25 mouse cellular contexts compared by ENCODE assay signal in the genomic region with DNA sequence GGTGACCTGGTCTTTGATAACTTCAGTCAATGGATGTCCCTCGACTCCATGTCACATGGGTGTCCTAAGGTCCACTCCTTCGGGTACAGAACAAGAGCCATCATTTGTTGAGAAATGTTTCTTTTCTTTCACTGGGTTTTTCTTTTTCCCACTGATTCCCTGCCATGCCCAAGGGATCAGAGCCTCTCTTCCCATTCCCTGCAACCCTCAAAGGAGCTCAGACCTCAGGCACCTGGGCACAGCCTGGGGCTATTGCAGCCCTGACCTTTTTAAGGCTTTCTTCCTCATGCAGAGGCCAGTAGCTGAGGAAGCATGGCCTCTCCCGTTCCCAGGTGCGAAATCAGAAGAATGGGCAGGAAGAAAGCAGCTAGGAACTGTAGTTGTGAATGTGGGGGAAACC. TPM values are rescaled to one million over a fixed set of nuclear protein-coding genes. Genes with fewer than 3 reads are reported as not detected.
"Had no signal": no experiment of that assay in that cellular context is flagged by ENCODE, and none has a peak within 500 bp of the region (broad histone marks: within the 10 kb centered on the region; RNA-seq: fewer than 3 reads in every experiment).

No protein-coding gene starts in this region.

- ATAC-seq: forebrain, postnatal 0 days; hindbrain, embryonic 16.5 days; inflammation-experienced regulatory T-cells, adult 6 months; intestine, embryonic 15.5 days; intestine, postnatal 0 days; liver, embryonic 12.5 days had no signal

- H3K4me2 ChIP-seq: heart, embryonic 11.5 days; hindbrain, embryonic 13.5 days; intestine, embryonic 15.5 days; limb, embryonic 13.5 days; limb, embryonic 15.5 days; liver, embryonic 12.5 days had no signal

- H3K4me1 ChIP-seq: intestine, embryonic 15.5 days; limb, embryonic 13.5 days; limb, embryonic 15.5 days; liver, embryonic 12.5 days had no signal

- H3K9me3 ChIP-seq: hindbrain, embryonic 13.5 days; intestine, embryonic 15.5 days; limb, embryonic 13.5 days; limb, embryonic 15.5 days; liver, embryonic 12.5 days had no signal

- H3K27ac ChIP-seq: heart, adult 2 months; hindbrain, embryonic 13.5 days; intestine, embryonic 15.5 days; layer of hippocampus, adult 2 months; limb, embryonic 13.5 days; limb, embryonic 15.5 days; liver, embryonic 12.5 days had no signal

- DNase-seq: forebrain, postnatal 0 days; gastrocnemius, postnatal 10 days; gastrocnemius, postnatal 25 days; heart, adult 2 months; heart, postnatal 10 days; heart, postnatal 4 days; kidney, adult 18-20 months; kidney, adult 8-10 months; kidney, postnatal 10 days; kidney, postnatal 25 days; kidney, postnatal 4 days; layer of hippocampus, postnatal 36 days; left cerebral cortex, postnatal 4 days had no signal

- H3K27me3 ChIP-seq: hindbrain, embryonic 13.5 days; intestine, embryonic 15.5 days; limb, embryonic 13.5 days; limb, embryonic 15.5 days; liver, embryonic 12.5 days had no signal

- H3K9ac ChIP-seq: forebrain, postnatal 0 days; hindbrain, embryonic 13.5 days; intestine, embryonic 15.5 days; limb, embryonic 13.5 days; limb, embryonic 15.5 days; liver, embryonic 12.5 days had no signal

- H3K36me3 ChIP-seq: hindbrain, embryonic 13.5 days; intestine, embryonic 15.5 days; limb, embryonic 13.5 days; limb, embryonic 15.5 days; liver, embryonic 12.5 days had no signal

- H3K4me3 ChIP-seq: heart, adult 2 months; hindbrain, embryonic 13.5 days; intestine, embryonic 15.5 days; layer of hippocampus, adult 2 months; limb, embryonic 13.5 days; limb, embryonic 15.5 days; liver, embryonic 12.5 days had no signal

RNA-seq across cellular contexts. Expression of a gene that starts 23.4 kb away (rescaled TPM):
- total RNA-seq: granulocyte monocyte progenitor cell, adult 5-6 weeks; liver, adult 2 months had no signal
- polyA plus RNA-seq: heart, adult 2 months; inflammation-experienced regulatory T-cells, adult 6 months; intestine, postnatal 0 days; liver, adult 2 months had no signal
